Mouse (Mus musculus): ENCODE measurements at regions not wholly inside any gene's neighbourhood (a gene's known extent, or its start where the extent isn't known, plus 50 kb on each side); places are given as distances from the start of the nearest gene placed in this dataset.
A peak's percentile ranks its signal among the peaks of the same experiment; 100 is the strongest.

GRCm38 (mm10) chr9:18210721-18211120 is 81.2 kb upstream of the Chordc1 start:
- Histone ChIP-seq H3K36me3 (ENCODE audit: insufficient read depth, low read length) (no peaks in the 10 kb centered on the region), H3K9ac (replicated peaks; ENCODE audit: low read depth) (no peak overlapping the region), H3K4me3 (ENCODE audit: low read depth, low read length) (no peak overlapping the region), H3K9me3 (ENCODE audit: low read length) (no peaks in the 10 kb centered on the region), H3K27ac (ENCODE audit: low read length) (no peak overlapping the region), H3K27me3 (replicated peaks; ENCODE audit: insufficient read depth, low read length) (no peaks in the 10 kb centered on the region), H3K4me1 (ENCODE audit: insufficient read depth, low read depth, low read length) (no peaks in the 10 kb centered on the region), H3K4me2 (replicated peaks; ENCODE audit: low read depth, low read length) (no peak overlapping the region)
- WGBS = 31% methylated on average over 1 of the region's 1 CpGs
- no peak for DNase-seq (ENCODE audit: low spot score)
- TF ChIP-seq CTCF (IDR thresholded peaks at IDR 0.05) (no peak), EP300 (IDR thresholded peaks at IDR 0.05) (no peak)
- ATAC-seq = no peak

- no peaks in the 10 kb centered on the region for H3K4me1 ChIP-seq (ENCODE audit: insufficient read depth, low read depth, low read length)
- no peak overlapping the region for H3K4me2 ChIP-seq (replicated peaks; ENCODE audit: low read depth, low read length)
- DNase-seq (ENCODE audit: low spot score) = no peak
- TF ChIP-seq CTCF (IDR thresholded peaks at IDR 0.05) = no peak
- no peak for TF ChIP-seq EP300 (IDR thresholded peaks at IDR 0.05)
- no peak overlapping the region for H3K9ac ChIP-seq (replicated peaks; ENCODE audit: low read depth)
- no peaks in the 10 kb centered on the region for H3K36me3 ChIP-seq (ENCODE audit: insufficient read depth, low read length)
- no peak overlapping the region for H3K27ac ChIP-seq (ENCODE audit: low read length)
- H3K9me3 ChIP-seq (ENCODE audit: low read length) = no peaks in the 10 kb centered on the region
- ATAC-seq = no peak
- H3K27me3 ChIP-seq (replicated peaks; ENCODE audit: insufficient read depth, low read length) = no peaks in the 10 kb centered on the region
- H3K4me3 ChIP-seq (ENCODE audit: low read depth, low read length) = no peak overlapping the region
These were observed 65.3 kb upstream of the Chordc1 start for GRCm38 (mm10) chr9:18226644-18227043.

- Histone ChIP-seq H3K27me3 (replicated peaks; ENCODE audit: insufficient read depth, low read length) (no peaks in the 10 kb centered on the region), H3K4me1 (ENCODE audit: insufficient read depth, low read depth, low read length) (no peaks in the 10 kb centered on the region), H3K36me3 (ENCODE audit: insufficient read depth, low read length) (no peaks in the 10 kb centered on the region), H3K4me2 (replicated peaks; ENCODE audit: low read depth, low read length) (no peak overlapping the region), H3K9ac (replicated peaks; ENCODE audit: low read depth) (no peak overlapping the region), H3K27ac (ENCODE audit: low read length) (no peak overlapping the region), H3K4me3 (ENCODE audit: low read depth, low read length) (no peak overlapping the region), H3K9me3 (ENCODE audit: low read length) (no peaks in the 10 kb centered on the region)
- peak; percentile 45 for TF ChIP-seq CTCF (IDR thresholded peaks at IDR 0.05)
- no peak for TF ChIP-seq EP300 (IDR thresholded peaks at IDR 0.05)
- ATAC-seq (no peak), DNase-seq (ENCODE audit: low spot score) (peak; percentile 15)
- 5% methylated on average over 1 of the region's 1 CpGs for WGBS
These were observed 62.0 kb upstream of the Chordc1 start for GRCm38 (mm10) chr9:18229933-18230332.
